Mouse (Mus musculus): ENCODE measurements around the gene Rps25. TPM values are rescaled to one million over a fixed set of nuclear protein-coding genes. Genes with fewer than 3 reads are reported as not detected.
"Not testable (repeated sequence)": the region's sequence is repeated elsewhere in the genome, so short reads cannot be mapped to it uniquely, and the experiment has no call there.

Rps25 gene
- polyA plus RNA-seq, 1 experiment, result 4,348 TPM

- no peaks in the 10 kb centered on the region for H3K27me3 ChIP-seq (ENCODE audit: control insufficient read depth, insufficient read depth, low read length, poor library complexity, severe bottlenecking)
- peaks cover 2% of the 10 kb centered on the region for H3K4me1 ChIP-seq (ENCODE audit: control insufficient read depth, insufficient read depth, low read length)
- TF ChIP-seq CTCF (IDR thresholded peaks at IDR 0.05; ENCODE audit: low read depth, low read length) (no peak), EP300 (IDR thresholded peaks at IDR 0.05; ENCODE audit: insufficient read depth, low read depth, low read length) (no peak), POLR2A (IDR thresholded peaks at IDR 0.05; ENCODE audit: insufficient read depth, low read length) (no peak)
Measured at GRCm38 (mm10) chr9:44376141-44376540, 30.8 kb upstream of the Rps25 start.

GRCm38 (mm10) chr9:44377335-44377734 lies 29.6 kb upstream of the Rps25 start:
- peaks cover 12% of the 10 kb centered on the region for H3K36me3 ChIP-seq (ENCODE audit: control insufficient read depth, insufficient read depth, low read length, poor library complexity, severe bottlenecking)
- H3K9ac ChIP-seq (ENCODE audit: low read depth, poor library complexity, severe bottlenecking); H3K27ac ChIP-seq (ENCODE audit: insufficient read depth, low read length); H3K27me3 ChIP-seq (ENCODE audit: control insufficient read depth, insufficient read depth, low read length, poor library complexity, severe bottlenecking); H3K9me3 ChIP-seq (replicated peaks; ENCODE audit: control insufficient read depth, insufficient read depth, low read length, poor library complexity, severe bottlenecking); H3K4me1 ChIP-seq (ENCODE audit: control insufficient read depth, insufficient read depth, low read length); H3K4me3 ChIP-seq (ENCODE audit: low read depth, low read length): not testable (repeated sequence)

More at GRCm38 (mm10) chr9:44376141-44376540, 30.8 kb upstream of the Rps25 start:
- H3K36me3 ChIP-seq (ENCODE audit: control insufficient read depth, insufficient read depth, low read length, poor library complexity, severe bottlenecking), result no peaks in the 10 kb centered on the region
- H3K4me3 ChIP-seq (ENCODE audit: low read depth, low read length), result no peak overlapping the region
- H3K27ac ChIP-seq (ENCODE audit: insufficient read depth, low read length), result 0 out of 2 replicates have a peak overlapping the region, but pooled peaks have one; percentile 21
- H3K9me3 ChIP-seq (replicated peaks; ENCODE audit: control insufficient read depth, insufficient read depth, low read length, poor library complexity, severe bottlenecking), result peaks cover 8% of the 10 kb centered on the region
- no peak overlapping the region for H3K9ac ChIP-seq (ENCODE audit: low read depth, poor library complexity, severe bottlenecking)

- no peak overlapping the region for H3K27ac ChIP-seq (ENCODE audit: insufficient read depth, low read length)
- H3K9me3 ChIP-seq (replicated peaks; ENCODE audit: control insufficient read depth, insufficient read depth, low read length, poor library complexity, severe bottlenecking), result peaks cover 5% of the 10 kb centered on the region
- peaks cover 21% of the 10 kb centered on the region for H3K36me3 ChIP-seq (ENCODE audit: control insufficient read depth, insufficient read depth, low read length, poor library complexity, severe bottlenecking)
- peak overlapping the region; percentile 92 for H3K9ac ChIP-seq (ENCODE audit: low read depth, poor library complexity, severe bottlenecking)
- TF ChIP-seq EP300 (IDR thresholded peaks at IDR 0.05; ENCODE audit: insufficient read depth, low read depth, low read length), result no peak
- TF ChIP-seq CTCF (IDR thresholded peaks at IDR 0.05; ENCODE audit: low read depth, low read length), result no peak
- no peak for TF ChIP-seq POLR2A (IDR thresholded peaks at IDR 0.05; ENCODE audit: insufficient read depth, low read length)
- H3K4me1 ChIP-seq (ENCODE audit: control insufficient read depth, insufficient read depth, low read length), result peaks cover 2% of the 10 kb centered on the region
- no peaks in the 10 kb centered on the region for H3K27me3 ChIP-seq (ENCODE audit: control insufficient read depth, insufficient read depth, low read length, poor library complexity, severe bottlenecking)
- H3K4me3 ChIP-seq (ENCODE audit: low read depth, low read length), result peak overlapping the region; percentile 92
Measured at GRCm38 (mm10) chr9:44378153-44378730, 28.7 kb upstream of the Rps25 start.

- Histone ChIP-seq H3K9ac (ENCODE audit: low read depth, poor library complexity, severe bottlenecking) (peak within 1 kb of the TSS; percentile 92), H3K4me3 (ENCODE audit: low read depth, low read length) (peak within 1 kb of the TSS; percentile 92), H3K27me3 (ENCODE audit: control insufficient read depth, insufficient read depth, low read length, poor library complexity, severe bottlenecking) (no peaks in the 10 kb centered on the region), H3K27ac (ENCODE audit: insufficient read depth, low read length) (peak within 1 kb of the TSS; percentile 79), H3K4me1 (ENCODE audit: control insufficient read depth, insufficient read depth, low read length) (peaks cover 2% of the 10 kb centered on the region), H3K9me3 (replicated peaks; ENCODE audit: control insufficient read depth, insufficient read depth, low read length, poor library complexity, severe bottlenecking) (peaks cover 5% of the 10 kb centered on the region), H3K36me3 (ENCODE audit: control insufficient read depth, insufficient read depth, low read length, poor library complexity, severe bottlenecking) (peaks cover 27% of the 10 kb centered on the region)
- TF ChIP-seq CTCF (IDR thresholded peaks at IDR 0.05; ENCODE audit: low read depth, low read length), result no peak
- TF ChIP-seq EP300 (IDR thresholded peaks at IDR 0.05; ENCODE audit: insufficient read depth, low read depth, low read length), result 0 out of 2 replicates have a peak, but pooled peaks have one; percentile 40
- TF ChIP-seq POLR2A (IDR thresholded peaks at IDR 0.05; ENCODE audit: insufficient read depth, low read length), result peak; percentile 79
Measured at GRCm38 (mm10) chr9:44379054-44379834, 27.7 kb upstream of the Rps25 start, which contains the start of gene Hyou1. Gene Hyou1, plus strand, starts transcription at chr9:44379490.

- H3K4me1 ChIP-seq (ENCODE audit: control insufficient read depth, insufficient read depth, low read length), result peaks cover 2% of the 10 kb centered on the region
- H3K27me3 ChIP-seq (ENCODE audit: control insufficient read depth, insufficient read depth, low read length, poor library complexity, severe bottlenecking), result no peaks in the 10 kb centered on the region
- H3K9me3 ChIP-seq (replicated peaks; ENCODE audit: control insufficient read depth, insufficient read depth, low read length, poor library complexity, severe bottlenecking), result peaks cover 5% of the 10 kb centered on the region
- peak overlapping the region; percentile 76 for H3K4me3 ChIP-seq (ENCODE audit: low read depth, low read length)
- H3K27ac ChIP-seq (ENCODE audit: insufficient read depth, low read length), result no peak overlapping the region
- TF ChIP-seq EP300 (IDR thresholded peaks at IDR 0.05; ENCODE audit: insufficient read depth, low read depth, low read length) (no peak), CTCF (IDR thresholded peaks at IDR 0.05; ENCODE audit: low read depth, low read length) (no peak), POLR2A (IDR thresholded peaks at IDR 0.05; ENCODE audit: insufficient read depth, low read length) (no peak)
- H3K36me3 ChIP-seq (ENCODE audit: control insufficient read depth, insufficient read depth, low read length, poor library complexity, severe bottlenecking), result peaks cover 29% of the 10 kb centered on the region
- H3K9ac ChIP-seq (ENCODE audit: low read depth, poor library complexity, severe bottlenecking), result peak overlapping the region; percentile 77
Measured at GRCm38 (mm10) chr9:44379862-44380261, 27.1 kb upstream of the Rps25 start.

GRCm38 (mm10) chr9:44384596-44384995 lies 22.3 kb upstream of the Rps25 start:
- Histone ChIP-seq H3K27ac (ENCODE audit: insufficient read depth, low read length) (no peak overlapping the region), H3K4me3 (ENCODE audit: low read depth, low read length) (no peak overlapping the region), H3K9me3 (replicated peaks; ENCODE audit: control insufficient read depth, insufficient read depth, low read length, poor library complexity, severe bottlenecking) (no peaks in the 10 kb centered on the region), H3K36me3 (ENCODE audit: control insufficient read depth, insufficient read depth, low read length, poor library complexity, severe bottlenecking) (peaks cover 74% of the 10 kb centered on the region), H3K27me3 (ENCODE audit: control insufficient read depth, insufficient read depth, low read length, poor library complexity, severe bottlenecking) (no peaks in the 10 kb centered on the region), H3K4me1 (ENCODE audit: control insufficient read depth, insufficient read depth, low read length) (peaks cover 2% of the 10 kb centered on the region), H3K9ac (ENCODE audit: low read depth, poor library complexity, severe bottlenecking) (no peak overlapping the region)
- TF ChIP-seq POLR2A (IDR thresholded peaks at IDR 0.05; ENCODE audit: insufficient read depth, low read length) (no peak), EP300 (IDR thresholded peaks at IDR 0.05; ENCODE audit: insufficient read depth, low read depth, low read length) (no peak), CTCF (IDR thresholded peaks at IDR 0.05; ENCODE audit: low read depth, low read length) (no peak)
